Mouse (Mus musculus) limb, embryonic 12.5 days (tissue): Measurements from ENCODE around the gene Gm14305. TPM values are rescaled to one million over a fixed set of nuclear protein-coding genes. Genes with fewer than 3 reads are reported as not detected.
"Not testable (repeated sequence)": the region's sequence is repeated elsewhere in the genome, so short reads cannot be mapped to it uniquely, and the experiment has no call there.

Source experiments
- ATAC-seq: fragments of 200-750 bp; cut with Nextera tagmentation; 2 replicates; pipeline ENCODE4 v1.8.0; 2017; ENCODE audit warnings: low read depth, moderate TSS enrichment; ENCODE audit not compliant: insufficient number of reproducible peaks, insufficient read depth, low FRiP score, low TSS enrichment
- H3K27ac ChIP-seq: fragments of 300-500 bp; sonication (generic); 2 replicates; pipeline ENCODE4 v1.5.1; 2016; ENCODE audit warnings: mild to moderate bottlenecking, moderate library complexity
- H3K27me3 ChIP-seq: fragments of 300-500 bp; sonication (generic); 2 replicates; pipeline ENCODE4 v1.6.1; 2016; ENCODE audit warnings: mild to moderate bottlenecking, moderate library complexity
- H3K36me3 ChIP-seq: fragments of 300-500 bp; sonication (generic); 2 replicates; pipeline ENCODE4 v1.6.1; 2016; ENCODE audit warnings: mild to moderate bottlenecking, moderate library complexity
- H3K4me1 ChIP-seq: fragments of 300-500 bp; sonication (generic); replicated peaks from 2 replicates; pipeline ENCODE4 v1.6.1; 2016
- H3K4me2 ChIP-seq: fragments of 300-500 bp; sonication (generic); 2 replicates; pipeline ENCODE4 v1.6.1; 2016; ENCODE audit warnings: mild to moderate bottlenecking, moderate library complexity
- H3K4me3 ChIP-seq: fragments of 300-500 bp; sonication (generic); replicated peaks from 2 replicates; pipeline ENCODE4 v1.5.1; 2016; ENCODE audit warnings: mild to moderate bottlenecking
- H3K9ac ChIP-seq: fragments of 300-500 bp; sonication (generic); replicated peaks from 2 replicates; pipeline ENCODE4 v1.6.1; 2016; ENCODE audit warnings: mild to moderate bottlenecking, moderate library complexity
- H3K9me3 ChIP-seq: fragments of 300-500 bp; sonication (generic); 2 replicates; pipeline ENCODE4 v1.6.1; 2016; ENCODE audit warnings: mild to moderate bottlenecking, moderate library complexity
- WGBS: fragments of 180-500 bp; shearing (Covaris S2); methylation state at CpG from one replicate; pipeline ENCODE4 v1.1.7; 2016; 5-methylcytosine and 5-hydroxymethylcytosine counted together
- polyA plus RNA-seq: library from polyadenylated mRNA; unstranded; fragments of >200 nt; fragmentation: Nextera tagmentation; extraction: Ambion mirVana; gene quantifications from 2 replicates; pipeline ENCODE4 v1.2.1, GENCODE M21; 2016

Gm14305 gene
- polyA plus RNA-seq = 29.4 and 33.6 TPM in 2 replicates

DNA sequence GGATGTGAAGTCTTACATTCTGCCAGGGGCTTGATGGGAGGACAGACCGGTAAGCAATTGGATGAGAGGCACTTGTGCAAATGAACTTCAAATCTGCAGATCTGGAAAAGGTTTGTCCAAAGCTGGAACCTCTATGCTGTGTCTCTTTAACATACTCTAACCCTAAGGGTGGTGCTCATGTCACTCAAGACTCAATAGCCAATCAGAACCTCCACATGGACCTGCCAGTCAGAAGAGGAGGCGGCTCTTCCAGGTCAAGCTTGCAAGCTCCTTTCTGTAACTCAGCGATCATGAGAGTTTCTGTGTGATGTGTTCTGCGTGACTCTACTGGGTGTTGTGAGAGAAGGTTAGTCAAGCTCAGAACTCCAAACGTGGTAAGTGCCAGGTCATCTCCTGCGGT lies at the start of gene Gm14305:
Gm14305 (plus strand) TSS at position 278 of the 400 bp plus-strand sequence.
- ATAC-seq, H3K4me1 ChIP-seq, H3K36me3 ChIP-seq, H3K27ac ChIP-seq, H3K9me3 ChIP-seq, H3K27me3 ChIP-seq: not testable (repeated sequence)
- Histone ChIP-seq H3K4me3 (peak within 1 kb of the TSS; percentile 46), H3K9ac (peak within 1 kb of the TSS; percentile 37; the same call in 1 of the 2 replicates), H3K4me2 (peak within 1 kb of the TSS; percentile 43)
- WGBS = 6% methylated on average over 1 of the region's 6 CpGs

- H3K4me3 ChIP-seq, ATAC-seq, H3K4me2 ChIP-seq, H3K36me3 ChIP-seq, H3K27ac ChIP-seq, H3K9me3 ChIP-seq, H3K27me3 ChIP-seq, H3K4me1 ChIP-seq, H3K9ac ChIP-seq: not testable (repeated sequence)
- WGBS = no CpG with 5 or more reads among the region's 6 CpGs
Measured at GRCm38 (mm10) chr2:176670222-176670621, 37.9 kb upstream of the Gm14305 start, which contains the start of gene Zfp973. Zfp973 (plus strand) TSS chr2:176670522.

Other genes with a start within 250 kb of the Gm14305 start
- 0.85 and 1.7 TPM in 2 replicates for gene Gm14434, start 221.5 kb upstream of the Gm14305 start, polyA plus RNA-seq
- not detected in 2 replicates for gene Zfp967, start 187.3 kb upstream of the Gm14305 start, polyA plus RNA-seq
- gene Gm14308, start 72.0 kb upstream of the Gm14305 start, polyA plus RNA-seq = 23.0 and 24.3 TPM in 2 replicates
- gene Zfp973, start 37.8 kb upstream of the Gm14305 start, polyA plus RNA-seq = 9.6 and 10.3 TPM in 2 replicates
- gene Gm14295, start 90.3 kb downstream of the Gm14305 start, polyA plus RNA-seq = 12.0 and 14.1 TPM in 2 replicates
- not detected in 2 replicates for gene Gm14408, start 122.8 kb downstream of the Gm14305 start, polyA plus RNA-seq
- gene Gm14296, start 219.5 kb downstream of the Gm14305 start, polyA plus RNA-seq = 14.0 and 14.1 TPM in 2 replicates